Mouse (Mus musculus) CH12.LX (cell line): ENCODE results near the gene Trim30c. TPM values are rescaled to one million over a fixed set of nuclear protein-coding genes. Genes with fewer than 3 reads are reported as not detected.

Experiments used
- DNase-seq: peaks from one replicate; pipeline ENCODE4 v3.0.0-alpha.2; 2013; ENCODE audit errors: extremely low read depth
- H3K27ac ChIP-seq: 2 replicates; pipeline ENCODE4 v1.5.1; 2012; ENCODE audit warnings: low read depth, mild to moderate bottlenecking, control low read depth, moderate library complexity; ENCODE audit not compliant: insufficient read depth
- H3K27me3 ChIP-seq: replicated peaks from 2 replicates; pipeline ENCODE3; 2012; ENCODE audit warnings: inconsistent platforms
- H3K36me3 ChIP-seq, 2 experiments: replicated peaks in 1 of 2; 2 replicates each; pipeline versions ENCODE3 to v1.6.1; 2012; ENCODE audit warnings: inconsistent platforms in 1 of 2, low read length in 1 of 2, mild to moderate bottlenecking in 1 of 2, mixed read lengths in 1 of 2, moderate library complexity in 1 of 2; ENCODE audit not compliant: control insufficient read depth in 1 of 2, insufficient read depth in 1 of 2
- H3K4me1 ChIP-seq, 2 experiments: 2 replicates each; pipeline ENCODE4 v1.6.1; 2012; ENCODE audit warnings: inconsistent platforms in 1 of 2, moderate library complexity in 1 of 2; ENCODE audit not compliant: insufficient read depth in 2 of 2, control insufficient read depth in 1 of 2
- H3K4me2 ChIP-seq: 2 replicates; pipeline ENCODE4 v1.6.1; 2012; ENCODE audit warnings: low read depth, mild to moderate bottlenecking, control low read depth; ENCODE audit not compliant: poor library complexity, insufficient read depth, severe bottlenecking
- H3K4me3 ChIP-seq, 3 experiments: fragments of 150-350 bp in 1 of 3; sonication (generic) in 1 of 3; replicated peaks in 1 of 3; 2 replicates each; pipeline versions ENCODE3 to v1.5.1; 2011 to 2012; ENCODE audit warnings: low read depth in 2 of 3, low read length in 2 of 3, mild to moderate bottlenecking in 2 of 3, moderate library complexity in 2 of 3, control low read depth in 1 of 3, improper control_type of control experiment in 1 of 3, inconsistent platforms in 1 of 3, mixed read lengths in 1 of 3; ENCODE audit not compliant: poor library complexity in 1 of 3
- H3K79me2 ChIP-seq: replicated peaks from 2 replicates; pipeline ENCODE4 v1.6.1; 2012; ENCODE audit warnings: mild to moderate bottlenecking, moderate library complexity; ENCODE audit not compliant: control insufficient read depth, poor library complexity, insufficient read depth, severe bottlenecking; ENCODE audit errors: extremely low read depth
- H3K9ac ChIP-seq: 2 replicates; pipeline ENCODE4 v1.6.1; 2012; ENCODE audit warnings: low read depth, mild to moderate bottlenecking, control low read depth, moderate library complexity; ENCODE audit not compliant: insufficient read depth
- H3K9me3 ChIP-seq: replicated peaks from 2 replicates; pipeline ENCODE3; 2012; ENCODE audit warnings: low read length, inconsistent platforms, mixed read lengths
- BHLHE40 ChIP-seq: IDR thresholded peaks from 2 replicates; pipeline ENCODE4 v1.6.1; 2011; ENCODE audit warnings: mild to moderate bottlenecking, low read depth, low read length, improper control_type of control experiment
- E2F4 ChIP-seq: IDR thresholded peaks from 2 replicates; pipeline ENCODE4 v1.6.1; 2011; ENCODE audit warnings: low read depth, low read length, improper control_type of control experiment; ENCODE audit not compliant: insufficient replicate concordance
- ELF1 ChIP-seq: IDR thresholded peaks from 2 replicates; pipeline ENCODE4 v1.6.1; 2014; ENCODE audit warnings: low read depth, mild to moderate bottlenecking, inconsistent platforms, low read length, improper control_type of control experiment
- EP300 ChIP-seq: IDR thresholded peaks from 2 replicates; pipeline ENCODE4 v1.6.1; 2011; ENCODE audit warnings: low read length, improper control_type of control experiment
- ETS1 ChIP-seq: conservative IDR thresholded peaks from 2 replicates; pipeline ENCODE4 v1.6.1; 2012; ENCODE audit warnings: low read depth, mild to moderate bottlenecking, inconsistent platforms, low read length, improper control_type of control experiment, moderate library complexity
- GABPA ChIP-seq: IDR thresholded peaks from 2 replicates; pipeline ENCODE4 v1.6.1; 2012; ENCODE audit warnings: low read depth, low read length, improper control_type of control experiment, inconsistent platforms; ENCODE audit not compliant: insufficient replicate concordance
- HCFC1 ChIP-seq: IDR thresholded peaks from 2 replicates; pipeline ENCODE4 v1.6.1; 2012; ENCODE audit warnings: low read depth, mild to moderate bottlenecking, inconsistent platforms, low read length, improper control_type of control experiment
- IRF4 ChIP-seq: IDR thresholded peaks from 2 replicates; pipeline ENCODE4 v1.6.1; 2014; ENCODE audit warnings: low read depth, mild to moderate bottlenecking, inconsistent platforms, low read length, improper control_type of control experiment
- MAX ChIP-seq: IDR thresholded peaks from 2 replicates; pipeline ENCODE4 v1.6.1; 2011; ENCODE audit warnings: low read length, improper control_type of control experiment
- MEF2A ChIP-seq: IDR thresholded peaks from 2 replicates; pipeline ENCODE4 v1.6.1; 2014; ENCODE audit warnings: low read depth, mild to moderate bottlenecking, inconsistent platforms, low read length, improper control_type of control experiment, borderline replicate concordance
- POLR2AphosphoS2 ChIP-seq: IDR thresholded peaks from 2 replicates; pipeline ENCODE4 v1.6.1; 2011; ENCODE audit warnings: low read depth, low read length, improper control_type of control experiment
- RAD21 ChIP-seq: IDR thresholded peaks from 2 replicates; pipeline ENCODE4 v1.6.1; 2011; ENCODE audit warnings: low read depth, mild to moderate bottlenecking, low read length, improper control_type of control experiment, moderate library complexity
- SIN3A ChIP-seq: IDR thresholded peaks from 2 replicates; pipeline ENCODE4 v1.6.1; 2012; ENCODE audit warnings: low read length, improper control_type of control experiment, inconsistent platforms
- TBP ChIP-seq: conservative IDR thresholded peaks from 2 replicates; pipeline ENCODE4 v1.6.1; 2011; ENCODE audit warnings: low read depth, low read length, improper control_type of control experiment
- TCF12 ChIP-seq: IDR thresholded peaks from 2 replicates; pipeline ENCODE4 v1.6.1; 2014; ENCODE audit warnings: low read depth, mild to moderate bottlenecking, inconsistent platforms, low read length, improper control_type of control experiment
- UBTF ChIP-seq: IDR thresholded peaks from 2 replicates; pipeline ENCODE4 v1.6.1; 2012; ENCODE audit warnings: low read depth, mild to moderate bottlenecking, inconsistent platforms, low read length, improper control_type of control experiment, moderate library complexity
- ZC3H11A ChIP-seq: IDR thresholded peaks from 2 replicates; pipeline ENCODE4 v1.6.1; 2012; ENCODE audit warnings: low read depth, mild to moderate bottlenecking, inconsistent platforms, low read length, improper control_type of control experiment
- ZMIZ1 ChIP-seq: IDR thresholded peaks from 2 replicates; pipeline ENCODE4 v1.6.1; 2012; ENCODE audit warnings: low read depth, mild to moderate bottlenecking, inconsistent platforms, low read length, improper control_type of control experiment
- dilution Hi-C: fragments of 300-500 bp; cut with MboI; formaldehyde crosslinking; loops from 2 replicates; pipeline ENCODE4 v1.14.3; 2020; ENCODE audit warnings: low sequenced_read_pairs; ENCODE audit not compliant: extremely low pct_unique_long_range_greater_than_20kb, extremely low pct_ligation_motif_present
- in situ Hi-C: fragments of 300-500 bp; cut with MboI; formaldehyde crosslinking; loops from 3 replicates; pipeline ENCODE4 v1.14.3; 2019; ENCODE audit warnings: low sequenced_read_pairs, low pct_ligation_motif_present, low pct_unique_long_range_greater_than_20kb, mixed read lengths
- polyA plus RNA-seq: library from polyadenylated mRNA; unstranded; fragments of >175 nt; gene quantifications from 2 replicates; pipeline ENCODE4 v1.2.1, GENCODE M21; 2012; ENCODE audit warnings: low read depth; ENCODE audit not compliant: insufficient read length
- total RNA-seq, 2 experiments: library from RNA; depleted of rRNA; stranded (reverse); fragments of 300-350 nt in 1 of 2; fragments of >200 nt in 1 of 2; gene quantifications; 2 replicates each; pipeline ENCODE4 v1.2.3; 2012 to 2014

Trim30c gene
- total and polyA plus RNA-seq, 3 experiments, result 0.12 TPM; not detected in 2

DNA sequence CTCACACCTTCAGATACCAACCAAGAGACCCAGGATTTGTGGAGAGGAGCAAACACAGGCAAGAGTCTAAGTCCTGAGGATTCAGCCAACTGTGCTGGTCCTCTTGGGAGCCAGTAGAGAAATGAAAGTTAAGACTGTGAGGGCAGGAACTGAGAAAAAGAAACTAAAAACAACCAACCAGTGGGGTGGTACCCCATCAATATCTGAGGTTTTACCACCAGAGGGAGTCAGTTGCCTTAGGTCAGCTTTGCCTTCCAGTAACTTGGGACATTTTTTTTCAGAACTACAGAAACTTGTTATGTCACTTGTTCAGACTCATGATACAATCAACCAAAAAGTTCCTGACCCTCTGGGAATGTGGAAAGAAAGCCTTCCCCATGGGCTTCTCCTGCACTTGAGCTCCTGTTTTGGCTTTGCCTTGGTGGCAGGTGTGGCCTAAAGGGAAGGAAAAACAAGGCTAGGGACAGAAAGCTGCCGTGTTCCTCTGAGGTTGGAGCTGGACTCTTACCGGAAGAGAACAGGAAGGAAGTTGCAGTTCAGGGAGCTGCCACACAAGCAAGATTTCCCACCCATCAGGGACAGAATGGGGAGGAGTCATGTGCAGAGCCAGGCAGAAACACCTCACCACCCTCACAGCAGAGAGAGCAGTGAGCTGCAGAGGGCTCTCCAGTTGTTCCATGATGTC is 45.5 kb upstream of the Trim30c start (continued):
- TF ChIP-seq ZMIZ1 (no peak), POLR2AphosphoS2 (no peak), MAX (no peak), TBP (peak; percentile 70; the same call in 1 of the 2 replicates), UBTF (no peak), ZC3H11A (no peak), BHLHE40 (no peak; the same call in 1 of the 2 replicates), RAD21 (peak; percentile 76), GABPA (no peak)
- TF ChIP-seq, all 38 proteins: peak for 18

DNA sequence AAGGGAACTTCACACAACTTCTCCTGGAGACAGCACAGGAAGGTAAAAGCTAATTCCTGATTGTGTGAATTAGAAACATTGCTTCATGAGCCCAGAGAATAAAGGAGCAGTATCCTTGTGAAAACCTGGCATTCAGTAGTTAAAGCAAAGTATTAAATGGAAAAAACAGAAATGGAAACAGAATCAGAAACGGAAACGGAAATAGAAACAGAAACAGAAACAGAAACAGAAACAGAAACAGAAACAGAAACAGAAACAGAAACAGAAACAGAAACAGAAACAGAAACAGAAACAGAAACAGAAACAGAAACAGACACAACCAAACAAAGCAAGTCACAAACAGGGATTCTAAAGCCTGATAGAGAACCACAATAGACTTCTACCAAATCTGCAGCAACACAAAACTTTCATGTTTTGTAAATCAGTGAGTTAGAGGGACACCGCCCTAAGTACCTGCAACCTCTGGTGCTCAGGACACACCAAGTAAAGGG is 3.9 kb upstream of the Trim30c start:
- Histone ChIP-seq H3K4me3 (no peak overlapping the region), H3K27me3 (no peaks in the 10 kb centered on the region), H3K36me3 (peaks cover 0 to 8% of the 10 kb centered on the region in 2 experiments), H3K79me2 (no peaks in the 10 kb centered on the region), H3K4me2 (no peak overlapping the region), H3K4me1 (peaks cover 0 to 18% of the 10 kb centered on the region in 2 experiments; a peak in 2 of 4 replicates), H3K9me3 (no peaks in the 10 kb centered on the region), H3K9ac (no peak overlapping the region), H3K27ac (no peak overlapping the region)
- in situ Hi-C loops, result no loop called here
- peak; percentile 59; the same call in 1 of the 2 replicates for TF ChIP-seq EP300
- peak; percentile 86 for TF ChIP-seq IRF4
- peak; percentile 100 for TF ChIP-seq ETS1
- no peak for TF ChIP-seq ELF1
- TF ChIP-seq HCFC1, result peak; percentile 51
- no peak for TF ChIP-seq SIN3A
- TF ChIP-seq MEF2A, result peak; percentile 81
- TF ChIP-seq E2F4, result no peak
- no peak for TF ChIP-seq RAD21
- TF ChIP-seq TCF12, result 0 out of 2 replicates have a peak, but pooled peaks have one; percentile 29
- DNase-seq, result peak; percentile 6
- dilution Hi-C loops, result no loop called here
